ENCODE assay signal across 20 mouse cellular contexts in genomic region chr10:103226646-103227045, GRCm38 (mm10). TPM values are rescaled to one million over a fixed set of nuclear protein-coding genes. Genes with fewer than 3 reads are reported as not detected.
A peak's percentile ranks its signal among the peaks of the same experiment; 100 is the strongest.
DNase-seq lines count a peak whose midpoint lies in the region; ATAC-seq and TF ChIP-seq lines count a peak whose summit lies in the region.
"Had no signal": no experiment of that assay in that cellular context is flagged by ENCODE, and none has a peak within 500 bp of the region (broad histone marks: within the 10 kb centered on the region; RNA-seq: fewer than 3 reads in every experiment).

No protein-coding gene starts in this region.

- WGBS in hindbrain, embryonic 13.5 days: 97% methylated on average over 1 of the region's 1 CpGs
- WGBS in hindbrain, embryonic 12.5 days: 86% methylated on average over 1 of the region's 1 CpGs
- WGBS in limb, embryonic 12.5 days: 85% methylated on average over 1 of the region's 1 CpGs
- WGBS in limb, embryonic 10.5 days: 92% methylated on average over 1 of the region's 1 CpGs
- WGBS in neural tube, embryonic 11.5 days: 94% methylated on average over 1 of the region's 1 CpGs
- WGBS in neural tube, embryonic 15.5 days: 95% methylated on average over 1 of the region's 1 CpGs
- 85% methylated on average over 1 of the region's 1 CpGs for WGBS in embryonic facial prominence, embryonic 13.5 days
- WGBS in cerebellum, adult 2 months: 92% methylated on average over 1 of the region's 1 CpGs

- H3K4me2 ChIP-seq in hindbrain, embryonic 13.5 days: no peak overlapping the region
- no peak overlapping the region for H3K4me2 ChIP-seq in hindbrain, embryonic 12.5 days (replicated peaks)
- no peak overlapping the region for H3K4me2 ChIP-seq in limb, embryonic 12.5 days
- no peak overlapping the region for H3K4me2 ChIP-seq in neural tube, embryonic 11.5 days (ENCODE audit: low read depth)
- no peak overlapping the region for H3K4me2 ChIP-seq in neural tube, embryonic 15.5 days
- H3K4me2 ChIP-seq in embryonic facial prominence, embryonic 13.5 days: no peak overlapping the region
- H3K4me2 ChIP-seq: forebrain, embryonic 13.5 days; forebrain, embryonic 15.5 days had no signal

- H3K9ac ChIP-seq in hindbrain, embryonic 13.5 days: no peak overlapping the region
- H3K9ac ChIP-seq in hindbrain, embryonic 12.5 days: no peak overlapping the region
- H3K9ac ChIP-seq in limb, embryonic 12.5 days (replicated peaks): no peak overlapping the region
- H3K9ac ChIP-seq in neural tube, embryonic 11.5 days (ENCODE audit: low read length): no peak overlapping the region
- H3K9ac ChIP-seq in neural tube, embryonic 15.5 days (replicated peaks): no peak overlapping the region
- no peak overlapping the region for H3K9ac ChIP-seq in embryonic facial prominence, embryonic 13.5 days
- H3K9ac ChIP-seq: forebrain, embryonic 13.5 days; forebrain, embryonic 15.5 days; forebrain, postnatal 0 days had no signal

- TF ChIP-seq CTCF in cerebellum, adult 2 months (IDR thresholded peaks at IDR 0.05; ENCODE audit: borderline replicate concordance, insufficient read depth, low read depth, low read length): no peak

- H3K27ac ChIP-seq in hindbrain, embryonic 13.5 days: no peak overlapping the region
- H3K27ac ChIP-seq in hindbrain, embryonic 12.5 days: no peak overlapping the region
- H3K27ac ChIP-seq in limb, embryonic 12.5 days: no peak overlapping the region
- no peak overlapping the region for H3K27ac ChIP-seq in limb, embryonic 10.5 days
- H3K27ac ChIP-seq in neural tube, embryonic 11.5 days (ENCODE audit: low read depth, low read length): no peak overlapping the region
- no peak overlapping the region for H3K27ac ChIP-seq in neural tube, embryonic 15.5 days (replicated peaks)
- no peak overlapping the region for H3K27ac ChIP-seq in embryonic facial prominence, embryonic 13.5 days
- no peak overlapping the region for H3K27ac ChIP-seq in cerebellum, adult 2 months (ENCODE audit: insufficient read depth, low read length)
- H3K27ac ChIP-seq: forebrain, embryonic 13.5 days; forebrain, embryonic 15.5 days had no signal

- DNase-seq in limb, embryonic 10.5 days (ENCODE audit: low spot score): no peak
- no peak for DNase-seq in neural tube, embryonic 11.5 days (ENCODE audit: low spot score)
- DNase-seq in cerebellum, adult 2 months: no peak
- DNase-seq: adrenal gland, adult 2 months; adrenal gland, postnatal 10 days; adrenal gland, postnatal 25 days; cerebellum, adult 11 months; cerebellum, adult 18-20 months; cerebellum, adult 9-10 months; cerebellum, postnatal 10 days; cerebellum, postnatal 25 days; forebrain, postnatal 0 days had no signal

- ATAC-seq in hindbrain, embryonic 13.5 days (ENCODE audit: low FRiP score): 0 out of 2 replicates have a peak, but pooled peaks have one; percentile 52
- ATAC-seq in hindbrain, embryonic 12.5 days (ENCODE audit: low FRiP score): no peak
- 0 out of 2 replicates have a peak, but pooled peaks have one; percentile 26 for ATAC-seq in limb, embryonic 12.5 days (ENCODE audit: insufficient number of reproducible peaks, insufficient read depth, low FRiP score, low TSS enrichment, low read depth)
- ATAC-seq in neural tube, embryonic 11.5 days (ENCODE audit: insufficient read depth, low FRiP score, low TSS enrichment): peak; percentile 33; the same call in 1 of the 2 replicates
- no peak for ATAC-seq in neural tube, embryonic 15.5 days (ENCODE audit: low FRiP score)
- ATAC-seq in embryonic facial prominence, embryonic 13.5 days (ENCODE audit: insufficient number of reproducible peaks, insufficient read depth, low FRiP score, low TSS enrichment, low read depth): peak; percentile 52; the same call in 1 of the 2 replicates
- ATAC-seq: forebrain, embryonic 13.5 days; forebrain, embryonic 15.5 days; forebrain, postnatal 0 days had no signal

- H3K4me1 ChIP-seq in hindbrain, embryonic 13.5 days (replicated peaks): no peaks in the 10 kb centered on the region
- H3K4me1 ChIP-seq in hindbrain, embryonic 12.5 days: no peaks in the 10 kb centered on the region
- no peaks in the 10 kb centered on the region for H3K4me1 ChIP-seq in limb, embryonic 12.5 days (replicated peaks)
- no peaks in the 10 kb centered on the region for H3K4me1 ChIP-seq in limb, embryonic 10.5 days
- no peaks in the 10 kb centered on the region for H3K4me1 ChIP-seq in neural tube, embryonic 11.5 days (ENCODE audit: control insufficient read depth, insufficient read depth, low read length)
- no peaks in the 10 kb centered on the region for H3K4me1 ChIP-seq in neural tube, embryonic 15.5 days
- no peaks in the 10 kb centered on the region for H3K4me1 ChIP-seq in embryonic facial prominence, embryonic 13.5 days
- H3K4me1 ChIP-seq in cerebellum, adult 2 months (ENCODE audit: control insufficient read depth, insufficient read depth, low read length): no peaks in the 10 kb centered on the region
- H3K4me1 ChIP-seq: forebrain, embryonic 13.5 days; forebrain, embryonic 15.5 days had no signal

- H3K27me3 ChIP-seq in hindbrain, embryonic 13.5 days: no peaks in the 10 kb centered on the region
- no peaks in the 10 kb centered on the region for H3K27me3 ChIP-seq in hindbrain, embryonic 12.5 days
- no peaks in the 10 kb centered on the region for H3K27me3 ChIP-seq in limb, embryonic 12.5 days
- H3K27me3 ChIP-seq in limb, embryonic 10.5 days (ENCODE audit: low read depth, poor library complexity, severe bottlenecking): no peaks in the 10 kb centered on the region
- no peaks in the 10 kb centered on the region for H3K27me3 ChIP-seq in neural tube, embryonic 11.5 days (ENCODE audit: control insufficient read depth, insufficient read depth, low read length)
- no peaks in the 10 kb centered on the region for H3K27me3 ChIP-seq in neural tube, embryonic 15.5 days (replicated peaks)
- H3K27me3 ChIP-seq in embryonic facial prominence, embryonic 13.5 days: no peaks in the 10 kb centered on the region
- H3K27me3 ChIP-seq in cerebellum, adult 2 months (ENCODE audit: control insufficient read depth, insufficient read depth, low read length): no peaks in the 10 kb centered on the region
- H3K27me3 ChIP-seq: forebrain, embryonic 13.5 days; forebrain, embryonic 15.5 days had no signal

- no peaks in the 10 kb centered on the region for H3K36me3 ChIP-seq in hindbrain, embryonic 13.5 days
- no peaks in the 10 kb centered on the region for H3K36me3 ChIP-seq in hindbrain, embryonic 12.5 days
- H3K36me3 ChIP-seq in limb, embryonic 12.5 days: no peaks in the 10 kb centered on the region
- no peaks in the 10 kb centered on the region for H3K36me3 ChIP-seq in limb, embryonic 10.5 days
- no peaks in the 10 kb centered on the region for H3K36me3 ChIP-seq in neural tube, embryonic 11.5 days (ENCODE audit: control insufficient read depth, insufficient read depth, low read length)
- H3K36me3 ChIP-seq in neural tube, embryonic 15.5 days: no peaks in the 10 kb centered on the region
- H3K36me3 ChIP-seq in embryonic facial prominence, embryonic 13.5 days: no peaks in the 10 kb centered on the region
- H3K36me3 ChIP-seq: forebrain, embryonic 15.5 days had no signal

- no peak overlapping the region for H3K4me3 ChIP-seq in hindbrain, embryonic 13.5 days
- no peak overlapping the region for H3K4me3 ChIP-seq in hindbrain, embryonic 12.5 days
- no peak overlapping the region for H3K4me3 ChIP-seq in limb, embryonic 12.5 days (replicated peaks)
- no peak overlapping the region for H3K4me3 ChIP-seq in limb, embryonic 10.5 days
- H3K4me3 ChIP-seq in neural tube, embryonic 11.5 days (ENCODE audit: low read depth, low read length): no peak overlapping the region
- H3K4me3 ChIP-seq in neural tube, embryonic 15.5 days (replicated peaks): no peak overlapping the region
- H3K4me3 ChIP-seq in embryonic facial prominence, embryonic 13.5 days: no peak overlapping the region
- no peak overlapping the region for H3K4me3 ChIP-seq in cerebellum, adult 2 months (replicated peaks; ENCODE audit: insufficient read depth, low read depth, low read length)
- H3K4me3 ChIP-seq: forebrain, embryonic 13.5 days; forebrain, embryonic 15.5 days had no signal

- no peaks in the 10 kb centered on the region for H3K9me3 ChIP-seq in hindbrain, embryonic 13.5 days
- no peaks in the 10 kb centered on the region for H3K9me3 ChIP-seq in hindbrain, embryonic 12.5 days (replicated peaks)
- no peaks in the 10 kb centered on the region for H3K9me3 ChIP-seq in limb, embryonic 12.5 days
- no peaks in the 10 kb centered on the region for H3K9me3 ChIP-seq in limb, embryonic 10.5 days (replicated peaks)
- H3K9me3 ChIP-seq in neural tube, embryonic 11.5 days (ENCODE audit: control insufficient read depth, low read length): no peaks in the 10 kb centered on the region
- H3K9me3 ChIP-seq in neural tube, embryonic 15.5 days (replicated peaks): no peaks in the 10 kb centered on the region
- no peaks in the 10 kb centered on the region for H3K9me3 ChIP-seq in embryonic facial prominence, embryonic 13.5 days
- H3K9me3 ChIP-seq: forebrain, embryonic 13.5 days; forebrain, embryonic 15.5 days had no signal

- TF ChIP-seq POLR2A in cerebellum, adult 2 months (IDR thresholded peaks at IDR 0.05; ENCODE audit: borderline replicate concordance, insufficient read depth, low read length): no peak

RNA-seq across cellular contexts. Expression of gene Lrriq1, which starts 9.5 kb away (rescaled TPM):
- polyA plus RNA-seq in hindbrain, embryonic 13.5 days (2015; fragmentation: Nextera tagmentation; extraction: Ambion mirVana): 4.8 and 7.3 TPM in 2 replicates
- polyA plus RNA-seq in hindbrain, embryonic 12.5 days (2016; fragmentation: Nextera tagmentation; extraction: Ambion mirVana): 4.9 and 5.7 TPM in 2 replicates
- 0.13 and 0.19 TPM in 2 replicates for polyA plus RNA-seq in limb, embryonic 12.5 days (2016; fragmentation: Nextera tagmentation; extraction: Ambion mirVana)
- 0.31 and 0.49 TPM in 2 replicates for polyA plus RNA-seq in limb, embryonic 10.5 days (2016; fragmentation: Nextera tagmentation; extraction: Ambion mirVana)
- 0.54 and 1.0 TPM in 2 replicates for polyA plus RNA-seq in neural tube, embryonic 11.5 days (2014; fragmentation: Nextera tagmentation; extraction: Ambion mirVana)
- polyA plus RNA-seq in neural tube, embryonic 15.5 days (2015; fragmentation: Nextera tagmentation; extraction: Ambion mirVana): 1.9 TPM in 2 replicates
- polyA plus RNA-seq in embryonic facial prominence, embryonic 13.5 days (2015; fragmentation: Nextera tagmentation; extraction: Ambion mirVana): 10.3 and 16.7 TPM in 2 replicates
- polyA plus RNA-seq in cerebellum, adult 2 months (2012; rRNA removed): 0.44 and 0.57 TPM in 2 replicates
- polyA plus RNA-seq: C2C12 had no signal

Comparison
In these comparisons a context has a peak if more than half of its experiments do, and no peak if none do; other contexts are left out.
1. ATAC-seq: peak in hindbrain, embryonic 13.5 days (single experiment), limb, embryonic 12.5 days (single experiment), neural tube, embryonic 11.5 days (single experiment) and embryonic facial prominence, embryonic 13.5 days (single experiment); none in hindbrain, embryonic 12.5 days (single experiment) and neural tube, embryonic 15.5 days (single experiment).